Mouse (Mus musculus) embryonic facial prominence, embryonic 13.5 days (tissue): ENCODE results near the gene Bicdl1. TPM values are rescaled to one million over a fixed set of nuclear protein-coding genes. Genes with fewer than 3 reads are reported as not detected.
A peak's percentile ranks its signal among the peaks of the same experiment; 100 is the strongest.
"Not testable (repeated sequence)": the region's sequence is repeated elsewhere in the genome, so short reads cannot be mapped to it uniquely, and the experiment has no call there.

Experiments used
- ATAC-seq: fragments of 200-750 bp; cut with Nextera tagmentation; 2 replicates; pipeline ENCODE4 v1.8.0; 2017; ENCODE audit warnings: low read depth; ENCODE audit not compliant: insufficient number of reproducible peaks, insufficient read depth, low FRiP score, low TSS enrichment
- H3K27ac ChIP-seq: fragments of 300-500 bp; sonication (generic); 2 replicates; pipeline ENCODE4 v1.5.1; 2015; ENCODE audit warnings: moderate library complexity, mild to moderate bottlenecking, inconsistent platforms
- H3K27me3 ChIP-seq: fragments of 300-500 bp; sonication (generic); 2 replicates; pipeline ENCODE4 v1.6.1; 2015; ENCODE audit warnings: mild to moderate bottlenecking, inconsistent platforms
- H3K36me3 ChIP-seq: fragments of 300-500 bp; sonication (generic); 2 replicates; pipeline ENCODE4 v1.6.1; 2015; ENCODE audit warnings: mild to moderate bottlenecking, inconsistent platforms
- H3K4me1 ChIP-seq: fragments of 300-500 bp; sonication (generic); 2 replicates; pipeline ENCODE4 v1.6.1; 2015; ENCODE audit warnings: inconsistent platforms
- H3K4me2 ChIP-seq: fragments of 300-500 bp; sonication (generic); 2 replicates; pipeline ENCODE4 v1.6.1; 2015; ENCODE audit warnings: moderate library complexity, mild to moderate bottlenecking, inconsistent platforms
- H3K4me3 ChIP-seq: fragments of 300-500 bp; sonication (generic); 2 replicates; pipeline ENCODE4 v1.5.1; 2015; ENCODE audit warnings: mild to moderate bottlenecking, inconsistent platforms
- H3K9ac ChIP-seq: fragments of 300-500 bp; sonication (generic); 2 replicates; pipeline ENCODE4 v1.6.1; 2015; ENCODE audit warnings: mild to moderate bottlenecking, inconsistent platforms
- H3K9me3 ChIP-seq: fragments of 300-500 bp; sonication (generic); 2 replicates; pipeline ENCODE4 v1.6.1; 2016; ENCODE audit warnings: inconsistent platforms
- WGBS: fragments of 180-500 bp; shearing (Covaris S2); methylation state at CpG from one replicate; pipeline ENCODE4 v1.1.7; 2015; ENCODE audit warnings: mixed read lengths; 5-methylcytosine and 5-hydroxymethylcytosine counted together
- polyA plus RNA-seq: library from polyadenylated mRNA; unstranded; fragments of >200 nt; fragmentation: Nextera tagmentation; extraction: Ambion mirVana; gene quantifications from 2 replicates; pipeline ENCODE4 v1.2.1, GENCODE M21; 2015

Gene Bicdl1
- polyA plus RNA-seq, 1 experiment from 2014 or later = 13.9 TPM

DNA sequence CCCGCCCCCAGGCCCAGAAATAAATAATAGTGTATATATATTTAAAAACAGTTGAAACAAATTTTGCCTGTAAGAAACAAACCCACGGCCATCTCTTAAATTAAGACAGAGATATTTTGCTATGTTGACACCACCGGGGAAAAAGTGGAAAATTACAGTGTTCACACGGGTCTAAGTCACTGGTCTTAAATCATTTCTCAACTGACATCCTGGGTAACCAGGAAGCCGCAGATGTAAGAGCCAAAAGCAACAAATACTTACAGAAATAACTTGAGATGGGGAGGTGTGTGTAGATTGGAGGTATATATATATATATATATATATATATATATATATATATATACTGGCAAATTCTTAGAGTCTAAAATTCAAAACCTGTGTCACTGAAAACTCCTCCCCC, 21.5 kb upstream of the Bicdl1 start:
- no peak overlapping the region for H3K4me3 ChIP-seq
- no peak overlapping the region for H3K9ac ChIP-seq
- no peak overlapping the region for H3K27ac ChIP-seq
- no peaks in the 10 kb centered on the region for H3K9me3 ChIP-seq
- no peaks in the 10 kb centered on the region for H3K36me3 ChIP-seq
- no peak for ATAC-seq
- H3K4me1 ChIP-seq = no peaks in the 10 kb centered on the region
- H3K27me3 ChIP-seq = no peaks in the 10 kb centered on the region
- no peak overlapping the region for H3K4me2 ChIP-seq
- 81% methylated on average over 5 of the region's 5 CpGs for WGBS

DNA sequence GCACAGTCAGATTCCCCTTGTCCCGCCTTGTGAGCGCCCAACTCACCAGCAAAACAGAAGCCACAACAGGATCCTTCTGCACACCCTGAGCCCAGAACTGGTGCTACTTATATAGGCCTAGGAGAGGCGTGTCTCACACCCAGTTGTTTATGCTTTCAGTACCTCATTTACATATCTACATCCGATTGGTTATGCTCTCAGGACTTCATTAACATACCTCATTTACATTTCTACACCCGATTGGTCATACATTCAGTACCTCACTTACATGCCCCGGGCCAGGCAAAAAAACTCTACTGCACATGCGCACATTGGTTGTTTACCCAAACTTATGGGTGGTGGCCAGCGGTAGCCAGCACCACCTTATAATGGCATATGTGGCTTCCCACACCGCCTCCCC, 20.5 kb upstream of the Bicdl1 start:
- H3K27me3 ChIP-seq, H3K4me2 ChIP-seq, H3K36me3 ChIP-seq, H3K27ac ChIP-seq, H3K4me3 ChIP-seq, H3K4me1 ChIP-seq, ATAC-seq, H3K9me3 ChIP-seq, H3K9ac ChIP-seq: not testable (repeated sequence)
- 85% methylated on average over 9 of the region's 9 CpGs for WGBS

DNA sequence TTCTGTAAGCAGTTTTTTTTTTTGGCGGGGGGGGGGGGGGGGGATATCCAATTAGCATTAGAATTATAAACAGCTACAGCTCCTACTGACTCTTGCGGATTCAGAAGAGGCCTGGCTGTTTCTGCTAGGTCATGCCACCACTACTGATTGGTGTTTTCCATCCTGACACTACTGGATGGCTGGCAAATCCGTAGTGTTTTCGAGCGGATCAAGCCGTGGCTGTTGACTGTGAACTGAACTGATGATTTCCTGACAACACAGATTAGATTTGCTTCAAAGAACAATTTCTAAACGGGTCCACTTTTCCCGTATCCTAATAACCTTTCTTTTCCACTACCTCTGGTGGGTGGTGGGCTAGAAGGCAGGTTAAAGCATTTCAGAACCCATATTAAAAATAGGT, 16.9 kb upstream of the Bicdl1 start:
- no peak overlapping the region for H3K9ac ChIP-seq
- no peaks in the 10 kb centered on the region for H3K27me3 ChIP-seq
- H3K36me3 ChIP-seq = no peaks in the 10 kb centered on the region
- 53% methylated on average over 8 of the region's 8 CpGs for WGBS
- no peak overlapping the region for H3K27ac ChIP-seq
- 0 out of 2 replicates have a peak, but pooled peaks cover 5% of the 10 kb centered on the region for H3K4me1 ChIP-seq
- H3K4me2 ChIP-seq = no peak overlapping the region
- no peak overlapping the region for H3K4me3 ChIP-seq
- no peak for ATAC-seq
- no peaks in the 10 kb centered on the region for H3K9me3 ChIP-seq

DNA sequence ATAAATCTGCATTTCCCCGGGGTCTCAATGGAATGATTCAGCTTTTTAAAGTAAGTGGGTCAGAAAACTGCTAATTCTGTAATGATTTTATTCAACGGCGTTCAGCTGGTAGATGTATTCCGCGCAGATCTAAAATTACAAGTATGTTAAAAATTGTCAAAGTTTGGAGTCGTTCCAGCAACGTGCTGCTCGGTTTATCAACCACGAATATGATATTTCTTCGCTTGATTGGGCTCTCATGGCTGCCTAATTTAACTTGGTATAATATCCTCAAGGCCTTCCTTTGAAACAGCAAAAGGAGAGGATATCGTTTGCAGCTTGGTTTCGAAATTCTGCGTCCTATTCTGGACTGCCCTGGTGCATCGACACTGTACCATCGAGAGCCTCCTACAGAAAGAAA, 13.9 kb upstream of the Bicdl1 start:
- no peak for ATAC-seq
- H3K9me3 ChIP-seq = no peaks in the 10 kb centered on the region
- no peak overlapping the region for H3K27ac ChIP-seq
- H3K4me2 ChIP-seq = no peak overlapping the region
- H3K36me3 ChIP-seq = no peaks in the 10 kb centered on the region
- no peak overlapping the region for H3K9ac ChIP-seq
- WGBS = 48% methylated on average over 15 of the region's 15 CpGs
- no peak overlapping the region for H3K4me3 ChIP-seq
- H3K27me3 ChIP-seq = no peaks in the 10 kb centered on the region
- H3K4me1 ChIP-seq = 0 out of 2 replicates have a peak, but pooled peaks cover 5% of the 10 kb centered on the region

DNA sequence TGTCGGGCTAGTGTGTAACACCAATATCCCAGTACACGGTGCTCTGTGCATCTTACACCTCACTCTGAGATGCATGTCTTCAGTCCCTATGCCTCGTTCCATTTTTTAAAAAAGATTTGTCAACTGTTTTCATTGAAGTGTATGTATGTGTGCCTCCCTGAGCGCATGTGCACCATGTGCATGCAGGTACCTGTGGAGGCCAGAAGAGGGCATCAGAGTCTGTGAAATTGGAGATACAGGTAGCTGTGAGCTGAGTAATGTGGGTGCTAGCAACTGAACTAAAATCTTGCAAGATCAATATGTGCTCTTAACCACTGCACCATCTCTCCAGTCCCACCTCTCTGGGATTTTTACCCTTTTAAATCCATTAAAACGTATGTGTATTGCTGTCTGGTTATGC, 6.6 kb upstream of the Bicdl1 start:
- H3K4me3 ChIP-seq = no peak overlapping the region
- H3K27me3 ChIP-seq = peaks cover 11% of the 10 kb centered on the region
- 89% methylated on average over 5 of the region's 5 CpGs for WGBS

DNA sequence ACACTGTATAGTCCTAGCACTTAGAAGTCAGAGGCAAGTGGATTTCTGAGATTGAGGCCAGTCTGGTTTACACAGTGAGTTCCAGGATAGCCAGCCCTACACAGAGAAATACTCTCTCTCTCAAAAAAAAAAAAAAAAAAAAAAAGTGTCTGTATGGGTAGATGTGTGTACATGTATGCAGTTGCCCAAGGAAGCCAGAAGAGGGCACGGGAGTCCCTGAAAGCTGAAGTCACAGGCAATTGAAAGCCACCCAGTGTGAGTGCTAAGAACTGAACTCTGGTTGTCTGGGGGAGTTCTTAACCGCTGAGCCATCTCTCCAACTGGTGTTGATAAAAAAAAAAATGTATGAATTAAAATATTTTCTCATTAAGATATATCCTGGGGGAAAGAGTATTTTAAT, 3.1 kb upstream of the Bicdl1 start:
- Histone ChIP-seq H3K9ac (no peak overlapping the region), H3K36me3 (no peaks in the 10 kb centered on the region), H3K27ac (no peak overlapping the region), H3K4me3 (no peak overlapping the region), H3K9me3 (no peaks in the 10 kb centered on the region), H3K4me2 (no peak overlapping the region), H3K27me3 (peaks cover 34% of the 10 kb centered on the region), H3K4me1 (peaks cover 10% of the 10 kb centered on the region)
- WGBS = 80% methylated on average over 2 of the region's 2 CpGs
- no peak for ATAC-seq

More for the DNA sequence above, 6.6 kb upstream of the Bicdl1 start:
- Histone ChIP-seq H3K4me2 (no peak overlapping the region), H3K27ac (no peak overlapping the region), H3K9ac (no peak overlapping the region), H3K36me3 (no peaks in the 10 kb centered on the region), H3K9me3 (no peaks in the 10 kb centered on the region), H3K4me1 (no peaks in the 10 kb centered on the region; the same call in 1 of the 2 replicates)
- ATAC-seq = no peak

DNA sequence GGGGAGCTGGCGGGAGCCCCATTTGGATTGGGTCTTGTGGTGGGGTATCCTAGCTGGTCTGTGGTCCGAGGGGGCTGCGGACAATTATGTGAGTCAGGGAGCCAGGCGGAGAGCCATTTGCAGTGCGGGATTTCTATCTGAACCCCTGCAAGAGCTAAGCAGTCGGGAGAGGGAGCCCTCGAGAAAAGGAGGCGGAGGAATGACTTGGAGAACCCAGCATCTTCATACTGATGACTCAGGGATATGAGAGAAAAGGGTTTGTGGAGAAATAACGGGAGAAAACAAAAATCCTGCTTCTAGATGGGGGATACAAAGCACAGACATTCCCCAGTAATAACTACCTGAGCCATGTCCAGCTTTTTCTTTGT, 1.4 kb upstream of the Bicdl1 start:
- 2% methylated on average over 9 of the region's 9 CpGs for WGBS
- ATAC-seq = peak; percentile 45; the same call in 1 of the 2 replicates
- peak overlapping the region; percentile 65 for H3K4me3 ChIP-seq
- H3K27ac ChIP-seq = no peak overlapping the region
- H3K9me3 ChIP-seq = no peaks in the 10 kb centered on the region
- peaks cover 39% of the 10 kb centered on the region for H3K27me3 ChIP-seq
- H3K36me3 ChIP-seq = no peaks in the 10 kb centered on the region
- peaks cover 10% of the 10 kb centered on the region for H3K4me1 ChIP-seq
- peak overlapping the region; percentile 98 for H3K4me2 ChIP-seq
- H3K9ac ChIP-seq = no peak overlapping the region

DNA sequence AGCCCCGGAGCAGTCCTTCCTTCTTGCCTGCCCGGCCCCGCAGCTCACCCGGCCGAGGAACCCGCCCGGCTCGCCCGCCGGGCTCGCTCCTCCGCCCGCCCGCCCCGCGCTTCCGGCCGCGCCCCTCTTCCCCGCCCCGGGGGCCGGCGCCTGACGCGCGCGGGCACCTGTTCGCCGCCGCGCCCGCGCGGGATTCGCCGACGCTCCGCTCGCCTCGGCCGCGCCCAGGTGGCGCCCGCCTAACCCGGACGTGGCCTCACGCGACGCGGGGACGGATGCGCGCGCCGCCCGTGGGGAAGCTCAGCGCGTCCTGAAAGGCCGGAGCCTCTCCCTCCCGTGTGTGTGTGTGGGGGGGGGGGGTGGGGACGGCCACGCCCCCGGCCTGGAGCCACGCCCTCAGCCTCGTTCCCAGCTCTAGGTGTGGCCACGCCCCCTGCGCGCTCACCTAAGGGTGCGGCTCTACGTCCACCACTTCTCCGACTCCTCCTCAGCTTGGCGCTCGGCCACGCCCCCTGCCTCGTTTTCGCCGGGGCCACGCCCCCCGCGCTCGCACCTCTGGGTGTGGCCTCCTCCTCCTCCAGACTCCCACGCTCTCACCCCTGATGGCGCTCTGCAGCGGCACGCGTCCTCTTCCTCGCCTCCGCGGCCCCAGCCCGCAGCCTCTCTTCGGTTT, 891 bp upstream of the Bicdl1 start:
- ATAC-seq = peak; percentile 83
- Histone ChIP-seq H3K4me2 (peak overlapping the region; percentile 98), H3K9ac (peak overlapping the region; percentile 60), H3K4me3 (peak overlapping the region; percentile 65), H3K27ac (no peak overlapping the region), H3K27me3 (peaks cover 39% of the 10 kb centered on the region), H3K4me1 (peaks cover 10% of the 10 kb centered on the region), H3K9me3 (no peaks in the 10 kb centered on the region), H3K36me3 (no peaks in the 10 kb centered on the region)
- under 1% methylated on average over 55 of the region's 91 CpGs for WGBS

DNA sequence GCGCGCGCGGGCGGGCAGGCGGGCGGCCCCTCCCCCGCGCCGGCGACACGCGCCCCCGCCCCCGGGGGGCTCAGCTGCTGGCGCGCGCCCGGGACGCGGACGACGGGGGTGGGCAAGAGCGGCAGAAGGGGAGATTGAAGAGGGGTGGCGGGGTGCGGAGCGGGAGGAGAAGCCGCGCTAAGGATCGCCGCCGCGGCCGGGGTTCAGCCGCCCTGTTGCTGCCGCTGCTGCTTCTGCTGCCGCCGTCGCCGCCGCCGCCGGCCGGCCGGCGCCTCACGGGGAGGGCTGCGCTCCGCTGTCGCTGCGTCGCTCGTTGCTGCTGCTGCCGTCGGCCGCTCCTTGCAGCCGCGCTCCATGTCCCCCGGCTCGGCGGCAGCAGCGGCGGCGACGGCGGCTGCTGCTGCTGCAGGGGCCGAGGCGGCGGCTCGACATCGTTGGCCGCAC, 333 bp upstream of the Bicdl1 start:
- peak; percentile 21; the same call in 1 of the 2 replicates for ATAC-seq
- Histone ChIP-seq H3K9me3 (no peaks in the 10 kb centered on the region), H3K4me2 (peak overlapping the region; percentile 98), H3K4me1 (peaks cover 10% of the 10 kb centered on the region), H3K27me3 (peaks cover 39% of the 10 kb centered on the region), H3K9ac (peak overlapping the region; percentile 60), H3K27ac (no peak overlapping the region), H3K36me3 (no peaks in the 10 kb centered on the region), H3K4me3 (peak overlapping the region; percentile 65)
- 0% methylated on average over 55 of the region's 72 CpGs for WGBS

DNA sequence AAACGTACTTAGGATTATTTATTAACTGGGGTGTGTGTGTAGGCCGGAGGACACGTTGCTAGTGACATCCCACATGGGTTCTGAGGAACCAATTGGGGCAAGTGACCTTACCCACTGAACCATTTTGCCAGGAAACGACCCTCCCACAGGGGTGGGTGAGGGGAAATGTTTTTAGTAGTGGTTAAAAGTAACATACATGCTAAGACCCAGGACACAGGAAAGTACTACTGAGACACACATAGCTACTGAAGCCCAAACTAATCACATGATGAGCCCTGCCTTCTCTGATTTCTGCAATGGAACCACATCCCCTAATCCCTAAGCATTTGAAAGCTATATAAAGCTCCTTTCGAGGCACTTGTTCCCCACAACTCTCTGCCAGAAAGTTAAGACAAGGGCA, 1.1 kb downstream of the Bicdl1 start:
- no peak for ATAC-seq
- H3K9me3 ChIP-seq = no peaks in the 10 kb centered on the region
- 68% methylated on average over 5 of the region's 5 CpGs for WGBS
- H3K4me2 ChIP-seq = peak overlapping the region; percentile 98
- H3K36me3 ChIP-seq = no peaks in the 10 kb centered on the region
- H3K27ac ChIP-seq = no peak overlapping the region
- H3K4me1 ChIP-seq = peaks cover 10% of the 10 kb centered on the region
- H3K4me3 ChIP-seq = peak overlapping the region; percentile 65
- H3K27me3 ChIP-seq = peaks cover 39% of the 10 kb centered on the region
- no peak overlapping the region for H3K9ac ChIP-seq

DNA sequence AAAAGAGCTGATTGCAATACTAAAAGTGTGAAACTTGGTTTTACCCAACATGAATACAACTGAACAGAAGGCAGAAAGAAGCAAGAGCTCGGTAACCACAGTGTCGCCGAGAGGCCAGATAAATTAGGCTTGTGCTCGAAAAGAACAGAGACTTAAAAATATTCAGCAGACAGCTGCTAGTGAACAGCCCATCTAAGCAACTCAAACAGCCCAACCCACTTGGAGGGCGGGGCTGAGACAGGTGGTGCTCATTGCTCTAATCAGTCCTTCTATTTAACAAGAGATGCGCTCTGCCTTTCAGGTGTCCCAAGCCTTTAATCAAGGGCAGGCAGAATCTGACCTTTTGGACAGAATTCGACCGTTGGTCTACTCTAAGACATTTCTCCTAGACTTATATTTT, 4.8 kb downstream of the Bicdl1 start:
- 78% methylated on average over 8 of the region's 8 CpGs for WGBS
- H3K36me3 ChIP-seq = no peaks in the 10 kb centered on the region
- no peak overlapping the region for H3K9ac ChIP-seq
- peaks cover 8% of the 10 kb centered on the region for H3K4me1 ChIP-seq
- no peak for ATAC-seq
- H3K9me3 ChIP-seq = no peaks in the 10 kb centered on the region
- H3K27ac ChIP-seq = no peak overlapping the region
- H3K27me3 ChIP-seq = peaks cover 23% of the 10 kb centered on the region
- no peak overlapping the region for H3K4me3 ChIP-seq
- no peak overlapping the region for H3K4me2 ChIP-seq

DNA sequence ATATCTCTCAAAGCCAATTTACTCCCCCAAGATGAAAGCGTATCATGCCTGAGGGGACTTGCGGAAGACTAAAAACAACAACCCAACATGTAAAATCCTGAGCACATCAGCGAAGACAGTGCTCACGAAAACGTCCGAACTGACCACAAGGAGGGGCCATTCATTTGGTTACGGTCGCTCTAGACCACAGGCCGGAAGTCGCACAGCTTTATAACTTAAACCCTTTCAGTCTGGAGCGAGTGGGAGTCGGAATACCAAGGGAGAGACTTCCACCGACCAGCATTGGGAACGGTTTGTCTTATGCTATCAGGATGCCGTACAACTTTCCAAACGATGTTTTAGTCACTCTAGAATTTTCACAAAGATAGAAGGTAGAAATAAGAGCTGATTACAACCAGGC, 5.4 kb downstream of the Bicdl1 start:
- no peak overlapping the region for H3K27ac ChIP-seq
- peaks cover 20% of the 10 kb centered on the region for H3K27me3 ChIP-seq
- 75% methylated on average over 16 of the region's 16 CpGs for WGBS
- H3K4me3 ChIP-seq = no peak overlapping the region
- H3K36me3 ChIP-seq = no peaks in the 10 kb centered on the region
- no peak for ATAC-seq
- H3K4me2 ChIP-seq = no peak overlapping the region
- H3K9ac ChIP-seq = no peak overlapping the region
- no peaks in the 10 kb centered on the region for H3K9me3 ChIP-seq
- H3K4me1 ChIP-seq = peaks cover 7% of the 10 kb centered on the region
